Mouse (Mus musculus): ENCODE measurements at regions not wholly inside any gene's neighbourhood (a gene's known extent, or its start where the extent isn't known, plus 50 kb on each side); places are given as distances from the start of the nearest gene placed in this dataset.

- Histone ChIP-seq H3K27me3 (no peaks in the 10 kb centered on the region), H3K27ac (no peak overlapping the region)
These were observed 170.8 kb upstream of the Ano5 start for GRCm38 (mm10) chr7:51339841-51340540.

GRCm38 (mm10) chr7:51347521-51347920 is 163.3 kb upstream of the Ano5 start:
- H3K4me1 ChIP-seq: no peaks in the 10 kb centered on the region
- H3K27me3 ChIP-seq: no peaks in the 10 kb centered on the region
- H3K27ac ChIP-seq: no peak overlapping the region
- no peak overlapping the region for H3K4me3 ChIP-seq (replicated peaks)
- WGBS: 86% methylated on average over 3 of the region's 3 CpGs
- no peak for ATAC-seq (ENCODE audit: low FRiP score)
- H3K4me2 ChIP-seq: no peak overlapping the region
- H3K36me3 ChIP-seq (replicated peaks): no peaks in the 10 kb centered on the region
- no peaks in the 10 kb centered on the region for H3K9me3 ChIP-seq
- no peak overlapping the region for H3K9ac ChIP-seq

More at GRCm38 (mm10) chr7:51339841-51340540, 170.8 kb upstream of the Ano5 start:
- Histone ChIP-seq H3K9ac (no peak overlapping the region), H3K4me1 (no peaks in the 10 kb centered on the region), H3K4me3 (replicated peaks) (no peak overlapping the region), H3K36me3 (replicated peaks) (no peaks in the 10 kb centered on the region), H3K4me2 (no peak overlapping the region), H3K9me3 (no peaks in the 10 kb centered on the region)
- no peak for ATAC-seq (ENCODE audit: low FRiP score)
- WGBS: 80% methylated on average over 7 of the region's 7 CpGs

DNA sequence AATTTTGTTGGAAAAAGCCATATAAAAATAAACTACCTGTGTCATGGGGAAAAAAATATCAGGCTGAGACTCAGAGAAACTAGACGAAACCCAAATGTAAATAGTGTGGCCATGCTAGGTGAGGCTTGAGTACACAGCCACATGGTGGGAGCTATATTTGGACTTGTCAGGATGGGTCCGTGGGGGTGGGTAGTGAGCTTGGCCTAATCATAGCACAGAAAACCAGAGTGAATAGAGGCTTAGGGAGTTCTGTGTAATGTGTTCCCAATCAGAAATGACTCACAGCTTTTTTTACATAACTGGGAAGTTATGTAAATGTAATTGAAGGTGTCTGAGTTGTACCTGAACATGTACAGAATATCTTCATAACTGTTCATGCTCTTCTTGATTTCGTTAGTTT is 150.7 kb upstream of the Ano5 start:
- Histone ChIP-seq H3K4me2 (no peak overlapping the region), H3K9me3 (no peaks in the 10 kb centered on the region), H3K27me3 (no peaks in the 10 kb centered on the region), H3K4me1 (no peaks in the 10 kb centered on the region), H3K9ac (no peak overlapping the region), H3K36me3 (replicated peaks) (no peaks in the 10 kb centered on the region), H3K27ac (no peak overlapping the region), H3K4me3 (replicated peaks) (no peak overlapping the region)
- 87% methylated on average over 3 of the region's 3 CpGs for WGBS
- no peak for ATAC-seq (ENCODE audit: low FRiP score)

GRCm38 (mm10) chr7:51377584-51377983 is 133.2 kb upstream of the Ano5 start:
- Histone ChIP-seq H3K4me2 (no peak overlapping the region), H3K4me3 (replicated peaks) (no peak overlapping the region), H3K9me3 (no peaks in the 10 kb centered on the region), H3K27me3 (no peaks in the 10 kb centered on the region), H3K27ac (no peak overlapping the region), H3K9ac (no peak overlapping the region), H3K36me3 (replicated peaks) (no peaks in the 10 kb centered on the region), H3K4me1 (no peaks in the 10 kb centered on the region)
- 83% methylated on average over 1 of the region's 1 CpGs for WGBS
- no peak for ATAC-seq (ENCODE audit: low FRiP score)

All from forebrain, embryonic 12.5 days (tissue).